Mouse (Mus musculus): ENCODE results near the gene Stk11. TPM values are rescaled to one million over a fixed set of nuclear protein-coding genes. Genes with fewer than 3 reads are reported as not detected.
A peak's percentile ranks its signal among the peaks of the same experiment; 100 is the strongest.

Gene Stk11
- polyA plus RNA-seq, 2 experiments: 30.1 to 133 TPM

DNA sequence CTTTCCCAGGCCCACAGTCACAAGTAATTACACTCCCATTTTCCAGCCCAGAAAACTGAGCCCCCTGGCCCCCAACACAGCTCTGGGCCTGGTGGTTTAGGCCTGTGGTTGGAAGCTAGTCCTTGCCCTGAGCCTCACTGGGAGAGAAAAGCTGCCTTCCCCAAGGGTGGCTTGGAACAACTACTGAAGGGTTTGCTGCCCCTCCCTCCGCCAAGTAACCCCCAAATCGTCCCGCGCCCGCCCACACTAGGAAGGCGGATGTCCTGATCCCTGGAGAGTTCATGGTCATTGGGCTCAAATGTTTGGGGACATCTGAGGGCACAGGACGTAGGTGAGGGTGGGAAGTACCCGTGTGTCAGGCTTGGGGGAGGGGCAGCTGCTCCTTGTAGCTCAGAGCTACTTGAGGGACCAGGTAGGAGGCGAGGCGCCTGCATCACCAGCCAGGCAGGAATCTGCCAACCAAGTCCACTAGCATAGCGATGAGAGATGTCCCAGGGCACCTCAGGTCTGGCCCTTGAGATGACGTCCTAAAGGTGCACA, 43.5 kb downstream of the Stk11 start:
- WGBS: 8% methylated on average over 12 of the region's 12 CpGs

DNA sequence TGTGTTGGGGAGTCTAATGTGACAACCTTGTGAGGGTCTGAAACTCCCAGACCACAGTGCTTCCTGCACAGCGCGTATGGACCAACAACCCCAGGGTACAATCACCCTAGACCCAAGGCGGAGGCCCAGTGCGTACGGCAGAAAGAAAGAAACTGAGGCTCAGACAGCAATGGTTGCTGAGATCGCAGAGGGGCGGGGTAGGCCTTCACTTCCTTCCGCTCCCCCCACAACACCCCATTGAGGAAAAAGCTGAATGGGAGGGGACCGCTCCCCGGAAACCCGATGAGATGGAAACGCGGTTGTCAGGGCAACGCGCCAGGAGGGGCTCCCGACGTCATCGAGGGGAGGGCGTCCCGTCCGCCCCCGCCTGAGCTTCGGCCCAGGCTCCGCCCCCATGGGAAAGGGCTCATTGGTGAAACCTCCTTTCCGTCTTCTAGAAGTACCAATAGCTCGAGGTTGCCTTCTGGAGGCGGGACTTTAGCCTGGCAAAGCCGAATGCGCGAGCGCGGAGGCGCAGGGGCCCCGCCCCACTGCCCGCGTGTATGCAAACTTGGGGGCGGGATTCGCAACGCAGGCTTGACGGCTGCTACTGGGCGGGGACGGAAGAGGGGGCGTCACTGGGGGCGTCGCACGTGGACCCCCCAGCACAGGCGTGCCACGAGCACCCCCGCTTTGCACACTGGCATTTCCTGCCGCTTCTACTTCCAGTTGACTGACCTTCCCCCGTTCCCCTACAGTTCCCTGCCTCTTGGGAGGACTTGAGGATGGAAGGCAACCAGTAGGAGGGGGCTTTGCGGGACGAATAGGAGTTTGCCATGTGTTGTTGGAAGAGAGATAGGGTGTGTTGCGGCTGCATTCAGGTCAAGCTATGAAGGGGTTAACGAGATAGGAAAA, 44.2 kb downstream of the Stk11 start:
- no peak for TF ChIP-seq POLR2A (IDR thresholded peaks at IDR 0.05; ENCODE audit: borderline replicate concordance, extremely low read depth, insufficient read depth, insufficient read length)
- 0% methylated on average over 47 of the region's 55 CpGs for WGBS
- Histone ChIP-seq H3K4me2 (replicated peaks; ENCODE audit: low read depth, low read length, severe bottlenecking) (peak overlapping the region; percentile 81), H3K9me3 (ENCODE audit: control insufficient read depth, low read length) (no peaks in the 10 kb centered on the region), H3K36me3 (ENCODE audit: control insufficient read depth, insufficient read depth, low read length) (peaks cover 32% of the 10 kb centered on the region), H3K27ac (replicated peaks; ENCODE audit: low read depth, low read length) (peak overlapping the region; percentile 87), H3K4me3 (replicated peaks; ENCODE audit: low read length) (peak overlapping the region; percentile 43), H3K9ac (ENCODE audit: low read depth, low read length, severe bottlenecking) (peak overlapping the region; percentile 35; the same call in 1 of the 2 replicates), H3K4me1 (ENCODE audit: control insufficient read depth, insufficient read depth, low read length) (peaks cover 61% of the 10 kb centered on the region), H3K27me3 (ENCODE audit: control insufficient read depth, insufficient read depth, low read length) (no peaks in the 10 kb centered on the region)
- ATAC-seq (ENCODE audit: low FRiP score, low read depth): peak; percentile 84
- peak; percentile 99 for DNase-seq (ENCODE audit: low spot score)

More for the DNA sequence above, 43.5 kb downstream of the Stk11 start:
- Histone ChIP-seq H3K9ac (ENCODE audit: low read depth, low read length, severe bottlenecking) (peak overlapping the region; percentile 35; the same call in 1 of the 2 replicates), H3K36me3 (ENCODE audit: control insufficient read depth, insufficient read depth, low read length) (peaks cover 39% of the 10 kb centered on the region), H3K27me3 (ENCODE audit: control insufficient read depth, insufficient read depth, low read length) (no peaks in the 10 kb centered on the region), H3K27ac (replicated peaks; ENCODE audit: low read depth, low read length) (peak overlapping the region; percentile 83), H3K4me3 (replicated peaks; ENCODE audit: low read length) (peak overlapping the region; percentile 43), H3K4me1 (ENCODE audit: control insufficient read depth, insufficient read depth, low read length) (peaks cover 54% of the 10 kb centered on the region), H3K9me3 (ENCODE audit: control insufficient read depth, low read length) (no peaks in the 10 kb centered on the region), H3K4me2 (replicated peaks; ENCODE audit: low read depth, low read length, severe bottlenecking) (peak overlapping the region; percentile 81)
- no peak for TF ChIP-seq POLR2A (IDR thresholded peaks at IDR 0.05; ENCODE audit: borderline replicate concordance, extremely low read depth, insufficient read depth, insufficient read length)
- ATAC-seq (ENCODE audit: low FRiP score, low read depth): peak; percentile 2; the same call in 1 of the 2 replicates
- no peak for DNase-seq (ENCODE audit: low spot score)

- ATAC-seq (ENCODE audit: low FRiP score, low read depth) (no peak), DNase-seq (ENCODE audit: low spot score) (peak; percentile 69)
- H3K4me2 ChIP-seq (replicated peaks; ENCODE audit: low read depth, low read length, severe bottlenecking): peak overlapping the region; percentile 81
- H3K27ac ChIP-seq (replicated peaks; ENCODE audit: low read depth, low read length): peak overlapping the region; percentile 87
- peaks cover 68% of the 10 kb centered on the region for H3K4me1 ChIP-seq (ENCODE audit: control insufficient read depth, insufficient read depth, low read length)
- TF ChIP-seq POLR2A (IDR thresholded peaks at IDR 0.05; ENCODE audit: borderline replicate concordance, extremely low read depth, insufficient read depth, insufficient read length): no peak
- H3K27me3 ChIP-seq (ENCODE audit: control insufficient read depth, insufficient read depth, low read length): no peaks in the 10 kb centered on the region
- WGBS: 3% methylated on average over 32 of the region's 33 CpGs
- H3K4me3 ChIP-seq (replicated peaks; ENCODE audit: low read length): peak overlapping the region; percentile 43
- H3K9ac ChIP-seq (ENCODE audit: low read depth, low read length, severe bottlenecking): peak overlapping the region; percentile 36
- peaks cover 23% of the 10 kb centered on the region for H3K36me3 ChIP-seq (ENCODE audit: control insufficient read depth, insufficient read depth, low read length)
- H3K9me3 ChIP-seq (ENCODE audit: control insufficient read depth, low read length): no peaks in the 10 kb centered on the region
Observed at GRCm38 (mm10) chr10:80160455-80161371, 45.1 kb downstream of the Stk11 start.

GRCm38 (mm10) chr10:80161522-80162242, 46.1 kb downstream of the Stk11 start:
- Histone ChIP-seq H3K4me2 (replicated peaks; ENCODE audit: low read depth, low read length, severe bottlenecking) (peak overlapping the region; percentile 81), H3K9ac (ENCODE audit: low read depth, low read length, severe bottlenecking) (peak overlapping the region; percentile 36; the same call in 1 of the 2 replicates), H3K36me3 (ENCODE audit: control insufficient read depth, insufficient read depth, low read length) (peaks cover 13% of the 10 kb centered on the region), H3K4me3 (replicated peaks; ENCODE audit: low read length) (peak overlapping the region; percentile 43), H3K27me3 (ENCODE audit: control insufficient read depth, insufficient read depth, low read length) (no peaks in the 10 kb centered on the region), H3K27ac (replicated peaks; ENCODE audit: low read depth, low read length) (peak overlapping the region; percentile 87), H3K9me3 (ENCODE audit: control insufficient read depth, low read length) (no peaks in the 10 kb centered on the region), H3K4me1 (ENCODE audit: control insufficient read depth, insufficient read depth, low read length) (peaks cover 67% of the 10 kb centered on the region)
- ATAC-seq (ENCODE audit: low FRiP score, low read depth): peak; percentile 16
- peak; percentile 63 for DNase-seq (ENCODE audit: low spot score)
- 11% methylated on average over 7 of the region's 7 CpGs for WGBS
- TF ChIP-seq POLR2A (IDR thresholded peaks at IDR 0.05; ENCODE audit: borderline replicate concordance, extremely low read depth, insufficient read depth, insufficient read length): no peak

All from limb, embryonic 14.5 days (tissue).